Mouse (Mus musculus) brain, adult 2 months (tissue): ENCODE measurements around the gene C2cd2l.
A peak's percentile ranks its signal among the peaks of the same experiment; 100 is the strongest.
"Not testable (repeated sequence)": the region's sequence is repeated elsewhere in the genome, so short reads cannot be mapped to it uniquely, and the experiment has no call there.

Experiments used
- DNase-seq: peaks from one replicate; pipeline ENCODE4 v3.0.0; 2011; ENCODE audit warnings: low read depth, low spot score

Gene C2cd2l

GRCm38 (mm10) chr9:44319887-44320798 is at the start of gene C2cd2l:
Gene C2cd2l (minus strand): TSS chr9:44320285.
- peak; percentile 99 for DNase-seq

GRCm38 (mm10) chr9:44364480-44364879 is 44.4 kb upstream of the C2cd2l start:
- DNase-seq: peak; percentile 26

DNA sequence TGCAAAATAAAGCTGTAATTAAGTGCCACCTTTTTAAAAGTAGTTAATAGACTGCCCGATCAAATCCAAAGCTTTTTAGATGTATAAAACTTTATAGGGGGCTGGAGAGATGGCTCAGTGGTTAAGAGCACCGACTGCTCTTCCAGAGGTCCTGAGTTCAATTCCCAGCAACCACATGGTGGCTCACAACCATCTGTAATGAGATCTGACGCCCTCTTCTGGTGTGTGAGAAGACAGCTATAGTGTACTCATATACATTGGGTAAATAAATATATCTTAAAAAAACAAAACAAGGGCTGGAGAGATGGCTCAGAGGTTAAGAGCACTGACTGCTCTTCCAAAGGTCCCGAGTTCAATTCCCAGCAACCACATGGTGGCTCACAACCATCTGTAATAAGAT is 41.8 kb upstream of the C2cd2l start:
- not testable (repeated sequence) for DNase-seq

GRCm38 (mm10) chr9:44361190-44361917 is 41.3 kb upstream of the C2cd2l start, which contains the start of gene Vps11:
Gene Vps11 (minus strand): TSS chr9:44361670.
- DNase-seq: peak; percentile 98

GRCm38 (mm10) chr9:44357207-44357606 is 37.1 kb upstream of the C2cd2l start:
- DNase-seq: peak; percentile 23

- no peak for DNase-seq
Observed at GRCm38 (mm10) chr9:44353142-44353541, 33.1 kb upstream of the C2cd2l start.

DNA sequence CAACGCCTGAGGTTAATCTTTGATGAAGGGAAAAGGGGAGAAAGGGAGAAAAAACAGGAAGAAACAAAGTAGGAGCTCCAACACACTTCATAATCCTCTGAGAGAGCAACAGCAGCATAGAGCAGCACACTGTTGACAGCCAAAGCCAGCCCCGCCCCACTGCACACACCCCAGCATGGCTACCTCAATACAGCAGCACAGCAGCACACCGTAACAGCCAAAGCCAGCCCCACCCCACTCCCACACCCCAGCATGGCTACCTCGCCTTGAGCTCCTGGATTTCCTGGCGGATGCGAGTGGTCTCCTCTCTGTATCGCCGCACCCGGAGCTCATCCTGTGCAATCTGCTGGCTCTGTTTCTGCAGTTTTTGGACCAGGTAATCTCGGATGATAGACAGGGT is 32.3 kb upstream of the C2cd2l start:
- DNase-seq: no peak

- DNase-seq: peak; percentile 45
Observed at GRCm38 (mm10) chr9:44351396-44351795, 31.3 kb upstream of the C2cd2l start.

GRCm38 (mm10) chr9:44348546-44348945 is 28.5 kb upstream of the C2cd2l start:
- no peak for DNase-seq

DNA sequence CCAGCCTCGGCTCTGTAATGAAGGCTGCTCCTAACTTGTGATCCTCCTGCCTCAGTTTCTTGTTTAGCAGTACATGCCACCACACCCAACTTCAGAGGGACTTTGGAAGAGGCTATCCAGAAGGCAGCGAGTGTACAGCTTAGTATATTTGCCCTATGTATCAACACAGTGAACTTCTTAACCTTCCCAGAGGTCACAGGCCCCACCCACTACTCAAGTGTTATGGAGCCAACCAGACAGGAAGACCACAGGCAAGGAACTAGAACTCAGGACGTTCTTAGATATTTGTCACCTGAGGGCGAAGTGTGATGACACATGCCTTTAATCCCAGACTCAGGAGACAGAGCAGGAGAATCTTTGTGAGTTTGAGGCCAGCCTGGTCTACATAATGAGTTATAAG is 27.5 kb upstream of the C2cd2l start:
- no peak for DNase-seq

DNA sequence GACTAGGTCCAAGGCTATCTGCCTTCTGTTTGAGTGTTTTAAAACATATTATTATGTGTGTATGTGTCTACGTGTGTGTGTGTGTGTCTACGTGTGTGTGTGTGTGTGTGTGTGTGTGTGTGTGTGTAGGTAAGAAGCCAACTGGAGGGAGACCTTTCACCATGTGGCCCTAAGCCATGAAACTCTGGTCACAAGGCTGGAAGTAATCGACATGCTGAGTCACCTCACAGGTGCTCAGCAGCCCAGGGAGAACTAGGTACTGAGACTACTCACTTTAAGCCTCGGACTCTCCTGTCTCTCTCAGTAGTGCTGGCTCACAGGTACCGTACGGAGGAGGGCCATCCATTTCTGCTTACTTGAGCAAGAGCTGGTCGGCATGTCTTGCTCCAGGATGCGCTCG is 27.1 kb upstream of the C2cd2l start:
- no peak for DNase-seq

DNA sequence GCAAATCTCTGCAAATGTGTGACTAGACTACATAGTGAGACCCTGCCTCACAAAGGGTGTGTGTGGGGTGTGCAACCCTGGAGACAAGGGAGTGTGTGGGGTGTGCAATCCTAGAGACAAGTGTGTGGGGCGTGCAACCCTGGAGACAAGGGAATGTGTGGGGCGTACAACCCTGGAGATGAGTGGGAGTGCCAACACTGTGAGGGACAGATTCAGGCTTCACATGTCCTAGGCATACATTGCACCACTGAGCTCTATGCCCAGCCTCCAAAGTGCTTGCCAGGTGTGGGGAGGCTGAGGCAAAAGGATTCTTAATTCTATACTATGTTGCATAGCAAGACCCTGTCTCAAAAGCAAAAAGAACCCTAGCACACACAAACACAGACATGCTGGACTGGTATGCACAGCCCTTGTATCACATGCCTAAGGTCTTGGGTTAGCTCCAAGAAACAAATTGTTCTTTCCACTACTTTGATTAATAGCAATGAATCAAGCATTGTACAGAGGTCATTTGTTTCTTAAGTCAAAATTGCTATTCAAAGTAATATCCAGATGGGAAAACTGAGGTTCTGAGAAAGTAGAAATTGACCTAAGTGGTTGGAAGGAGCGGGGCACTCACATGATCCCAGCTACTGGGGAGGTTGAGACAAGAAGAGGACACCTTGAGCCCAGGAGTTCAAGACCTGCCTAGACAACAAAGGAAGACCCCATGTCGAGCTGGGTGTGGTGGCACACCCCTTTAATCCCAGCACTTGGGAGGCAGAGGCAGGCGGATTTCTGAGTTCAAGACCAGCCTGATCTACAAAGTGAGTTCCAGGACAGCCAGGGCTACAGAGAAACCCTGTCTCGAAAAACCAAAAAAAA is 25.7 kb upstream of the C2cd2l start:
- DNase-seq: peak; percentile 47

- peak; percentile 97 for DNase-seq
Observed at GRCm38 (mm10) chr9:44343781-44344421, 23.8 kb upstream of the C2cd2l start, which contains the start of gene Hmbs. Gene Hmbs (minus strand): TSS chr9:44344228.

- peak; percentile 24 for DNase-seq
Observed at GRCm38 (mm10) chr9:44343290-44343689, 23.2 kb upstream of the C2cd2l start.

DNA sequence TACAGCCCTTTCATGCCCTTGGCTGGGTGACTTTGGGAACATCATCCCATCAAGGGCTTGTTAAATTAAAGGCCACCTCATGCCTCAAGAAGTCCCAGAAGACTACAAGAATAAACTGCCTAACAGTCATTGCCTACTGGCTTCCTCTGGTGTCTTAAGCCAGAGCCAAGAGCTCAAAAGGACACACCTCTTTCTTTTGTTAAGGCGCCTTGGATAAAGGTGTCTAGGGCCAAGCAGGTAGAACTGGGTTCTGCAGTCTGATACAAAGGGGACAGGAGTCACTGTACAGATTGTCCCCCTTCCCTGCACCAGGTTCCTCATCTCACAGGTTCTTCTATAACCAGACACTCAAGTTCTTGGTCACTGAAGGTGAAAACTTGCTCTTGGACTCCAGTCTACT is 22.5 kb upstream of the C2cd2l start:
- no peak for DNase-seq

DNA sequence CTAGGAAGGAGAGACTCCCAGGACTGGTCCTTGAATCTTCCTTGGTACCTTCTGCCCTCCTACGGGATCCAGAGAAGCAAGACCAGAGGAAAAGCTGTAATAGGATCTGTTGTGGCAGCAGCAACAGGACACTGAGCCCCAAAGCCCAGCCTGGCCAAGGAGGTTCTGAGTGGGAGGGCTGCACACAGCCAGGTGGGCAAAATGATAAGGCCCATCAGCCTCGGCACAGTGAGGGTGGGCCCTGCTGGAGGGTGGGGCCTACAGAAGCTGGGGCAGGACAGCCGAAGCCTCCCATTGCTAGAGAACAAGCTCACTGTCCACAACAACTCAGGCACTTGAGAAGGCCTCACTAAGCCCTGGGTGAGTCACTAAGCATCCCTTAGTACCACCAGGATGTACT is 22.1 kb upstream of the C2cd2l start:
- DNase-seq: no peak

- DNase-seq: no peak
Observed at GRCm38 (mm10) chr9:44341487-44341886, 21.4 kb upstream of the C2cd2l start.

DNA sequence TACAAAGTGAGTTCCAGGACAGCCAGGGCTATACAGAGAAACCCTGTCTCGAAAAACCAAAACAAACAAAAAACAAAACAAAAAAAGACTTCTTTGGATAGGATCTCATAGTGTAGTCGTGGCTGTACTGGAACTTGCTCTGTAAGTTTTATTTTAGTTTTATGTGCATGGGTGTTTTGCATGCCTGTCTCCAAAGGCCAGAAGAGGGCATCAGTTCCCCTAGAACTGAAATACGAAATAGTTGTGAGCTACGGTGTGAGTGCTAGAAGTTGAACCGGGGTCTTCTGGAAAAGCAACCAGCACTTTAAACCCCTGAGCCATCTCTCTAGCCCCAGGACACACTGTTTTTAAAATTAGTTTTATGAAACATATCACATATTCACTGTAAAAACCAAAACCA is 18.5 kb upstream of the C2cd2l start:
- no peak for DNase-seq

- no peak for DNase-seq
Observed at GRCm38 (mm10) chr9:44337436-44338169, 17.5 kb upstream of the C2cd2l start.

DNA sequence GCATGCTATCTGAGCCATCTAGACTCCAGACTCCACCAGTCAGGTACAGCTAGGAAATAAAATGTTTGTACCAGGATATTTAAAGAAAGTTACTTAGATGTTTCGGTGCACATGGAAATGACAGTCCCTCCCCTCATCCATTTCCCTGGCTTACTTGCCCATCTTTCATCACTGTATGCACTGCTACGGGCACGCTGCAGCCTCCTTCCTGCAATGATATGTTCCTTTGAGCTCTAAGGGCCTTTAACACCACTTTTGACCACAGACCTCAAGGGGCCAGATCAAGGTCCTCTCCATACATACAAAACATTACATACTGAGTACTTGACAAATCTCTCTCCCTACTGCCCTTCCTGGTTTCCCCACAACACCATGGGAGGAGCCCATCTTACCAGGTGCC is 16.9 kb upstream of the C2cd2l start:
- DNase-seq: no peak
